Mouse (Mus musculus) ovary, postnatal 14 days (tissue): ENCODE measurements around the gene Napa.
A peak's percentile ranks its signal among the peaks of the same experiment; 100 is the strongest.

Experiments used
- DNase-seq: peaks from one replicate; pipeline ENCODE4 v3.0.0; 2022; ENCODE audit warnings: low spot score

Napa gene

DNA sequence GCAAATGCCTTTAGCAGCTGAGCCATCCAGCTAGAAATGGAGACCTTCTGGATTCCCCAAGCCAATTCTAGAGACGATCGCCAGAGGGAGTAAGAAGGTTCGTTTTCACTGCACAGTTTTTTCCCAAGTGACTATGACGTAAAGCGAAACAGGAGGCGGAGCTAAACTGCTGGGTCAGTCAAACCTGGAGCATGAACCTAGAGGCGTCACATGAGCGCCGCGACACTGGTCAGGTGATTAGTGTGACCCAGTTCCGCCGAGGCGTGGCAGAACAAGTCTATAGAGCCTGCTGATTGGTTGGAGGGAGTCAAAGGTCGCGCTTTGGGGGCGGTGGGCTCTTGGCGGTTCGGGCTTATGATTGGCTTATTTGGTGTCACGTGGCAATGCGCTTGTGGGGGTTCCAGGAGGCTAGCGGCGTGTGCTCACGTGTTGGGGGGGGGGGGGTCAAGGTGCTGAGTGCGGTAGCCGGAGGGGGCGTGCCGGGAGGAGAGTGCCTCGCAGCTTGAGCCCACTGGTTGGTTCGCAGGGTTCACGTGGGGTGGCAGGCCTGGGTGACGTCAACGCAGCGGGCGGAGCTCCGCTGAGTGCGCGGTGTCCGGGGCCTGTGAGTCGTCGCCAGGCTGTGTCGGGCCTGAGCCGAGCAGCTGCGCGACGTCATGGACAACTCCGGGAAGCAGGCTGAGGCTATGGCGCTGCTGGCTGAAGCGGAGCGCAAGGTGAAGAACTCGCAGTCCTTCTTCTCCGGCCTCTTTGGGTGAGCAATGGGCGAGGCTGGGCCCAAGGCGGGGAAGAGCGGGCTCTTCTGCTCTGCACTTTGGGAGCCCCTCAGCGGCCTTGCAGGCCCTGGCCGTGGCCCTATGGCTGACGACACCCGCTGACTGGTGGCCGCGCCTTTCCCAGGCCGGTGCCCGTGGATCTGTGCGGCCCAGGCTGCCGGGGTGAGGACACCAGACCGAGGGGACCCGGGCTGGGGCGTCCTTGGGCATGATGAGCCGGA lies at the start of gene Napa:
TSS of gene Napa (plus strand) at position 438 of the 997 bp plus-strand sequence.
- peak; percentile 92 for DNase-seq

GRCm38 (mm10) chr7:16048675-16049575 lies 49.3 kb upstream of the Napa start:
- DNase-seq, result no peak

DNA sequence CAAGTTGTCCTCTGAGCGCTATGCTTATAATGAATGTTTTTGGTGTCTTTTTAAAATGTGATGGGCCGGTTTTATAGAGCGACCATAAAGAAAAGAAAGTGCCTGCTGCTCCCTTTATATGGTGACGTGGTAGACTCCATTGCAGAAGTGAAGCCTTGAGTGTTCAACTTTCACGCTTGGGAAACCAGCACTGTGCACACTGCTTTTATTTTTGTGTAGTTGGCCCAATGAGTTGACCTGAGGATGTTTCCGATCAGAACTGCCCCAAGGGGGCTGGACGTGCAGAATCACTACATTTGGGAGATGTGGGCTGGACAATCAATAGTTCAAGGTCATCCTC lies 48.7 kb upstream of the Napa start:
- DNase-seq, result no peak

GRCm38 (mm10) chr7:16050600-16050999 lies 47.7 kb upstream of the Napa start:
- no peak for DNase-seq

DNA sequence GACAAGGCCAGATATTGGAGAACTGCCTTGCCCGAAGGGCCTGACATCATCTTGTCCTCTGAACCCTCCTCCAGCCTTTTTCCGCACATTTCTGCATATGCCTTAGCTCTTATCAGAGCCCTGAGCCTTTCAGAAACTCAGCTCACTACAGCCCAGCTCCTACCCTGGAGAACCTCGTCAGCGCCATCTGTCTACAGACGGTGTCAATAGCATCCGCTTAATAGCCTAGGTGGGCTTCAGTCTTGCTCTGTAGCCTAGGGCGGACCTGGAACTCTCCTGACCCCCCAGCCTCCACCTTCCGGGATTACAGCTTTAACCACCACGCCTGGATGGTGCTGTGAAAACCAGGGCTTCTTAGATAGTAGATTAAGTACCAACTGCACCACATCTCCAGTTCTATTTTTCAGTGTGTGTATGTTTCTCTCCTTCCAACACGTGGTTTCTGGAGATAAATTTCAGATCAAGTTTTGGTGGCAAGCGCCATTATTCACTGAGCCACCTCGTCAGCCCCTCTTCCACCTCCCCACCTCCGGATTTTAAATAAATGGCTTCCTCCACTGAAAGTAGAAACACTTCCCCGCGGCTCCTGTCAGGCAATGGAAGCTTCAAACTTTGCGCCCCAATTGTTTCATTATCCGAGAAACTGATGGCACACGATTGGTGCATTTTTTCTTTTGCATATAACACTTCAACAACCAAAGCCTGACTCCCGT lies 46.2 kb upstream of the Napa start:
- DNase-seq, result peak; percentile 63

GRCm38 (mm10) chr7:16052684-16053083 lies 45.6 kb upstream of the Napa start:
- peak; percentile 94 for DNase-seq

DNA sequence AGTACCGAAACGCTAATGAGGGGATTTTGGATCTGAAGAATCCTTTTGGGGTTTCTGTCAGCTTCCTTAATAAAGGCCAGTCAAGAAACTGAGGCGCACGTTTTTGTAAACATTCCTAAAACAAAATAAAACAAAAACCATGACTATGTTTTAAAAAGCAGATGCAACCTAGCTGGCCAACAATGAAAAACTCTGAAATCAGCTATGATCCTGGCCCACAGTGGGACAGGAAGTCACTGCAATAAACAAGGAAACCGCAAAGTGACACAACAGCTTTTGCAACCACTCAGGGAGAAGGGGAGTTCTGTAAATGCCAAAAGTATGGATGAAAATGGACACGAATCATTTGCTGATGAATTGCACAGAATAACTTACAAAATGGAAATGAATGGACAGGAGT lies 45.2 kb upstream of the Napa start:
- DNase-seq, result no peak

- no peak for DNase-seq
Observed at GRCm38 (mm10) chr7:16054966-16055365, 43.3 kb upstream of the Napa start.

DNA sequence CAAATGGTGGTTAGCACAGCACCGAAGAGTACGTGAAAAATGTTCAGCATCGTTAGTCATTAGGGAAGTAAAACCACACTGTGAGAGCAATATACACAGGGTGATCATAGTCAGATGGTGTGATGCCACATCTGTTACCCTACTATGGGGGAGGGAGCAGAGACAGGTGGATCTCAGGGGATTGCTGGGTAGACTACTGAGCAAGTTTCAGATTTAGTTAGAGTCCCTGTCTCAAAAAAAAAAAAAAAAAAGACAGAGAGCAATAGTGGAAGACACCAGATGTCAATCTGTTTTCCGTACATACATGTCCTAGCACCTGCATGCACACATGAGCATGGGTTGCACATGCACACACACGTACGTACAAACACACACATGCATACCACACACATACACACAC lies 42.6 kb upstream of the Napa start:
- no peak for DNase-seq

DNA sequence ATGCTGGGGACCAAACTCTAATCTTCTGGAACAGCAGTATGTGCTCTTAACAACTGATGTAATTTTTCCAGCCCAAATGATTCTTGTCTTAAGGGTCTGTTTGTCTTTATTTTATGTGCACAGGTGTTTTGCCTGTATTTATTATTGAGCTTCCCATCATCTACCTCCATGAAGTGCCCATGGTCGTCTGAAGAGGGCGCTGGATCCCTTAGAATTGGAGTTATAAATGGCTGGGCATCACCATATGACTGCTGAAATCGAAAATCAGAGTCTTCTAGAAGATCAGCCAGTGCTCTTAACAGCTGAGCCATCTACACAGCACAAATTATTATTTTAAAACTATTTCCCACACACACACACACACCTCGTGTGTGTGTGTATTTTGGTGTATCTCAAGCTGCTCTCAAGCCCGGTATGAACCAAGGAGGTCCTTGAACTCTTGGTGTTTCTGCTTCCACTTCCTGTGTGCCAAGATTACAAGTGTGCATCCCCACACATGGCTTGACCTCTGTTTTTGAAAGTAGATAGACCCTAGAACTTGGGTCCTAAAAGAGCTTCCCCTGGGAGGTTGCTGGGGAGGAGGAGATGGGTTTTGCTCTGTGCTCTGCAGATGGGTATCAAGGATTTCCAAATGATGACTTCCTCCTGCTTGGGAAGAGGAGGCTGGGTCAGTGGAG lies 41.7 kb upstream of the Napa start:
- DNase-seq, result no peak

DNA sequence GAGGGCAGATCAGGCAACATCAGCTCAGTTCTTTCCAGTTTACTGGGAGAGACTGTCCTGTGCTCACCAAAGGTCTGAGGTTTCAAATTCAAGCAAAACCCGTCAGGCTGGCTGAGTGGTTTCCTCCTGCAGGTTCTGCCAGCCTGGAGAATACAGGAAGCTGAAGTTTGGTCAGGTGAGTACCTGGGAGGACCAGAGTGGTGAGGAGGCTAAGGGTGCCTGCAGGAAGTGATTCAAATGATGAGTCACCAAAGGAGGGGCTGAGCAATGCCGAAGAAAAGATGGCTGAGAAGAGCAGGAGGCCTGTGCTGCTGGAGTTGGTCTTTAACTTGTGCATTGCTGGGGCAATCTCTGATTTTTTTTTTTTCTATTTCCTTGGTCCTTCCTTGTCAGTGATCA lies 41.1 kb upstream of the Napa start:
- DNase-seq, result no peak

DNA sequence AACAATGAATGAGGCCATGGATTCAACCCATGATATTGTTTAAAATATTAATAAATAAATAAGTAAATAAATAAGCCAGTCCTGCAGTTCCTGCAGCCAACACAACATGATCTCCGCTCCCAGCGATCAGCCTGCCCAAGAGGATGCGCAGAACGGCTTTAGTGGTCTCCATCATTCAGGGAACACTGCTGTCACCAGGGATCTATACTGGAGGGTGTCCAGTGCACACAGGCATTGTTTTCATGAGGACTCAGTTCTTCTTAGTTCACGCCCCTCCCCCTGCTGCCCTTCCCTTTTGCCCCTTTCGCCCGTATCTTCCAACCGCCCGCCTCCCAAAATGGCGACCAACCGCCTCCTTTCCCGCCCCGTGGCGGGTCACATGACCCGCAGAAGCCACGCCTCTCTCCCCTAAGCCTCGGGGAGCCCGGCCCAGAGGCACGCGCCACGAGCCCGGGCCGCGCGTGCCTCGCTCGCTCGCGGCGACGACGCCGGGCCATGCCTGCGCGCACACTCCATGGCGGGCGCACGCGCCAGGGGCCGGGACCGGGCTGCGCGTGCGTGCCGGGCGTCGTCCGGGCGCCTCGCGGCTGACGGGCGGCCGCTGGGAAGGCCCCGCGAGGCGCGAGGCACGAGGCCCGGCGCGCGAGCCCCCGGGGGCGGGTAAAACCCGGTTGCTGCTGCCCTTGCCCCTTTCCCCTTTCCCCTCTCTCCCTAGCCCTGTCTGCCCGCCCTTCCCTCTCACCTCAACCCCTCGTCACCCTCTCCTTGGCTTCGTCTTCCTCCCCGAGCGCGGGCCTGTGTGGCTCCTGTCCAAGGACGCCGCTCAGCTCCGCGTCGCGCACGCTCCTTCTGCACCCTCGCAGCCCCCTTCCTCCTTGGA lies 36.8 kb upstream of the Napa start, which contains the start of gene Zfp541:
TSS of gene Zfp541 (plus strand) at position 596 of the 880 bp plus-strand sequence.
- no peak for DNase-seq

GRCm38 (mm10) chr7:16062099-16062420 lies 36.2 kb upstream of the Napa start:
- DNase-seq, result no peak

GRCm38 (mm10) chr7:16063490-16063889 lies 34.8 kb upstream of the Napa start:
- DNase-seq, result no peak

DNA sequence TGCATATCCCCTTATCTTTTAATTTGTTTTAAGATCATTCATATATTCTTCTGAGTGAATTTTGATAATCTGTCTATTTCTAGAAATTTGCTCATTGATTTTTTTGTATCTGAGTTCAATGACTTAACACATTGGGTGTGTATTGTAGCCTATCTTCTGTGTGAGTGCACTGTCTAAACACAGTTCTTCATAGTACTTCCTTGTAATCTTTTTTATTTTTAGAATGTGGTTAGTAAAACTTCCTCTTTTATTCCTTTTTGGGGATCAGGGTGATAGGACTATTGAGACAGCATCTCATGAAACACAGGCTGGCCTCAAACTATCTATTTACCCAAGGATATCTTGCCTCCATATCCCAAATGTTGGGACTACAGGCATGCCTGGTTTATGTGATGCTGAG lies 27.4 kb upstream of the Napa start:
- DNase-seq, result no peak

DNA sequence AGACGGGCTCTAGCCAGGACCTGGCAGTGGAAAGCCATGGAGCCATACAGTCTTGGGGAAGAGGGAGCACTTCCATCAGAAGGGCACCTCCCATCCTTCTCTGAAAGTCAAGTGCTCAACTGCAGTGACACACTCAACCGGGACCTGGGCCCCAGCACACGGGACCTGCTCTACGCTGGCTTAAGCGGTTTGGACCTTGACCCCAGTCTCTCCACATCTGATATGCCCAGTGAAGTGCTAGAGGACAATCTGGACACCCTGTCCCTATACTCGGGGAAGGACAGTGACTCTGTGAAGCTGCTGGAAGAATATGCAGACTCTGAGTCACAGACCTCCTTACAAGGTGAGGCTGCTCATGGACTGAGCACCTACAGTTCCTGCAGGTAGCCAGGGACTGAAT lies 26.4 kb upstream of the Napa start:
- DNase-seq, result no peak

GRCm38 (mm10) chr7:16079947-16080346 lies 18.3 kb upstream of the Napa start:
- DNase-seq, result no peak

- no peak for DNase-seq
Observed at GRCm38 (mm10) chr7:16080581-16080980, 17.7 kb upstream of the Napa start.

DNA sequence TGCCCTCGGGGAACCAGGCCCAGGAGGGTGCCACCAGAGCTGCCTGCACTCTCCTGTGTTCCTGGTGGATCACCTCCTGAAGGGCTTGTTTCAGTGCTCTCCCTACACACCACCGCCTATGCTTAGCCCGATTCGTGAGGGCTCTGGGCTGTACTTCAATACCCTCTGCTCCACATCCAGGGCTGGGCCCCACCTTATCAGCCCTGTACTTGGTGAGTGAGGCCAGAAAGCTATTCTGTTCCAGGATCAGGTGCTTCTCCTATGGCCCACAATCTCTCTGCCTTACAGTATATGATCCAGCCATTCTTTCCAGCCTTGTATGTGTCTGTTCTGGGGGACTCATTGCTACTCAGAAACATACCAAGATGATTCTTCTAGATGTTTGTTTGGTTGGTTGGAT lies 14.9 kb upstream of the Napa start:
- no peak for DNase-seq

DNA sequence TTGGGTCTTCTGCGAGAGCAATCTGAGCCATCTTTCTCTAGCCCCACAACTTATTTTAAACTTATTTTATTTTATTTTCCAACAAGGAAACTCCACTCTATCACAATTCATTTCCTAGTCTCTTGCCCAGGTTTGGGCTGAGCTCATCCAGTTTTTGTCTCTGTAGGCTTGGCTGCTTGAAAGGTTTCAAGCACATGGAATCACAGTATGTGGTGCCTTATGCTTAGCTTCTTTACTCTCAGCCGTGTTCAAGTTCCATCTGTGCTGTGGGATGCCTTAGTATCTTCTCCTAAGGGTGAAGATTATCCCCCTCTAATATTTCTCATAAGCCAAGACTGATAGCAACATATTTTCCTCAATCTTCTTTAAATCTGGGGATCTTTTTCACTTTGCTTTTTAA lies 10.7 kb upstream of the Napa start:
- DNase-seq, result no peak

GRCm38 (mm10) chr7:16094592-16094991 lies 3.7 kb upstream of the Napa start:
- DNase-seq, result no peak
